Mouse (Mus musculus) myocyte (in vitro differentiated cells): ENCODE measurements around the gene Krtap29-1.

Source experiments
- CEBPB ChIP-seq: IDR thresholded peaks from 2 replicates; pipeline ENCODE4 v1.6.1; 2011; ENCODE audit warnings: mild to moderate bottlenecking, moderate library complexity; ENCODE audit not compliant: poor library complexity, insufficient read depth, severe bottlenecking
- E2F4 ChIP-seq: IDR thresholded peaks from one replicate; pipeline ENCODE4 v1.6.1; 2011; ENCODE audit warnings: mild to moderate bottlenecking, control low read depth, moderate library complexity; ENCODE audit not compliant: insufficient read depth
- MAX ChIP-seq: IDR thresholded peaks from one replicate; pipeline ENCODE4 v1.6.1; 2011; ENCODE audit warnings: low read depth, mild to moderate bottlenecking, control low read depth
- MYOD1 ChIP-seq, 3 experiments: IDR thresholded peaks; one replicate each; pipeline ENCODE4 v1.6.1; 2011; ENCODE audit warnings: control low read depth in 2 of 3, low read depth in 2 of 3, mild to moderate bottlenecking in 2 of 3, moderate library complexity in 1 of 3; ENCODE audit not compliant: insufficient read length in 2 of 3, control insufficient read depth in 1 of 3
- POLR2A ChIP-seq: IDR thresholded peaks from one replicate; pipeline ENCODE4 v1.6.1; 2011; ENCODE audit warnings: low read depth, mild to moderate bottlenecking, control low read depth, moderate library complexity; ENCODE audit not compliant: insufficient read length
- POLR2AphosphoS2 ChIP-seq: IDR thresholded peaks from one replicate; pipeline ENCODE4 v1.6.1; 2011; ENCODE audit warnings: low read depth, control low read depth; ENCODE audit not compliant: insufficient read length
- REST ChIP-seq: IDR thresholded peaks from one replicate; pipeline ENCODE4 v1.6.1; 2011; ENCODE audit warnings: mild to moderate bottlenecking, control low read depth, moderate library complexity; ENCODE audit not compliant: insufficient read depth, insufficient read length
- TCF12 ChIP-seq: IDR thresholded peaks from one replicate; pipeline ENCODE4 v1.6.1; 2011; ENCODE audit warnings: mild to moderate bottlenecking, control low read depth; ENCODE audit not compliant: poor library complexity, insufficient read depth, severe bottlenecking
- TCF3 ChIP-seq: IDR thresholded peaks from one replicate; pipeline ENCODE4 v1.6.1; 2011; ENCODE audit warnings: low read depth, control low read depth; ENCODE audit not compliant: insufficient read length
- USF1 ChIP-seq: IDR thresholded peaks from one replicate; pipeline ENCODE4 v1.6.1; 2011; ENCODE audit warnings: low read depth, mild to moderate bottlenecking, control low read depth, moderate library complexity

DNA sequence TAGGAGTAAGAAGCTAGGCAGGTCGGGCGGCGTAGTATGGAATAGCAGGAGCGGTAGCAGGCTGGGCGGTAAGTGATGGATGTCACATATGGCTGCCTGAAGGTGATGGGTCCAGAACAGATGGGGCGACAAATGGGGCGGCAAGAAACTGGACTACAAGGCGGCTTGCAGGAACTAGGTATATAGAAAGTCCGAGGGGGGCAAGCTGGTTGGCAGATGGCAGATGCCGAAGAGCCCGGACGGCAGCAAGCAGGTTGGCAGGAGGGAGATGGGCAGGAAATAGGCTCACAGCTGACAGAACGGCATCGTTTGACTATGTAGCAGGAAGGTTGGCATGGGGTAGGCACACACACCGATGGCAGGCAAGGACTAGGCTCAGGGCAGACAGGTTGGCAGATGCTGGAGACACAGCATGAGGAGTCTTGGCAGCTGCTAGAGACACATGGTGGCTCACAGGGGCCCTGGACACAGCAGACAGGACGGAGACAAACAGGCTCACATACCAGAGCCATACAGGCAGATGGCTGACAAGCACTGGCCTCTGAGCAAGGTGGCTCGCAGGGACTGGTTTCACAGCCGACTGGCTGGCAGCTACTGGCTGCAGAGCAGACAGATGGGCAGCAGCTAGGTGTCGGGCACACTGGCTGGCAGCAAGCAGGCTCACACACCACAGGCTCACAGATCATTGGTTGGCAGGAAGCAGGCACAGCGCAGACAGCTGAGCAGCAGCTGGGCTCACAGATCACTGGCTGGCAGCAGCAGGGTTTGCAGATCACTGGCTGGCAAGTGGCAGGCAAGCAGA is 6.6 kb upstream of the Krtap29-1 start:
- TF ChIP-seq POLR2A = no peak
- no peak for TF ChIP-seq MAX
- TF ChIP-seq E2F4 = no peak
- no peak for TF ChIP-seq POLR2AphosphoS2
- TF ChIP-seq TCF12 = no peak
- peak in 2 of 3 experiments; percentile 87 to 97 for TF ChIP-seq MYOD1 (IDR thresholded peaks at IDR 0.05; ENCODE audit: control insufficient read depth in 1 of 3, insufficient read length in 2 of 3, low read depth in 2 of 3)
- TF ChIP-seq CEBPB = no peak
- TF ChIP-seq USF1 = no peak
- TF ChIP-seq TCF3 = peak; percentile 92
- no peak for TF ChIP-seq REST
